Mouse (Mus musculus): Measurements from ENCODE around the gene Mpdz.

The Mpdz gene

GRCm38 (mm10) chr4:81442078-81442981 lies at the start of gene Mpdz:
Gene Mpdz, minus strand, starts transcription at chr4:81442815.
- DNase-seq (ENCODE audit: low spot score), result peak; percentile 62

GRCm38 (mm10) chr4:81490556-81490955 lies 47.9 kb upstream of the Mpdz start:
- no peak for DNase-seq (ENCODE audit: low spot score)

- no peak for DNase-seq (ENCODE audit: low spot score)
Observed at GRCm38 (mm10) chr4:81484603-81485002, 42.0 kb upstream of the Mpdz start.

- DNase-seq (ENCODE audit: low spot score), result no peak
Observed at GRCm38 (mm10) chr4:81483887-81484602, 41.4 kb upstream of the Mpdz start.

GRCm38 (mm10) chr4:81483159-81483558 lies 40.5 kb upstream of the Mpdz start:
- no peak for DNase-seq (ENCODE audit: low spot score)

GRCm38 (mm10) chr4:81466821-81467220 lies 24.2 kb upstream of the Mpdz start:
- DNase-seq (ENCODE audit: low spot score), result no peak

GRCm38 (mm10) chr4:81465172-81465571 lies 22.6 kb upstream of the Mpdz start:
- DNase-seq (ENCODE audit: low spot score), result no peak

GRCm38 (mm10) chr4:81462253-81462652 lies 19.6 kb upstream of the Mpdz start:
- DNase-seq (ENCODE audit: low spot score), result no peak

- DNase-seq (ENCODE audit: low spot score), result no peak
Observed at GRCm38 (mm10) chr4:81458921-81459320, 16.3 kb upstream of the Mpdz start.

- no peak for DNase-seq (ENCODE audit: low spot score)
Observed at GRCm38 (mm10) chr4:81453806-81454205, 11.2 kb upstream of the Mpdz start.

- no peak for DNase-seq (ENCODE audit: low spot score)
Observed at GRCm38 (mm10) chr4:81452183-81452582, 9.6 kb upstream of the Mpdz start.

GRCm38 (mm10) chr4:81449413-81449812 lies 6.8 kb upstream of the Mpdz start:
- no peak for DNase-seq (ENCODE audit: low spot score)

GRCm38 (mm10) chr4:81443566-81443965 lies 951 bp upstream of the Mpdz start:
- no peak for DNase-seq (ENCODE audit: low spot score)

- no peak for DNase-seq (ENCODE audit: low spot score)
Observed at GRCm38 (mm10) chr4:81433961-81434360, 8.7 kb downstream of the Mpdz start.

- DNase-seq (ENCODE audit: low spot score), result no peak
Observed at GRCm38 (mm10) chr4:81430826-81431225, 11.8 kb downstream of the Mpdz start.

- no peak for DNase-seq (ENCODE audit: low spot score)
Observed at GRCm38 (mm10) chr4:81430105-81430504, 12.5 kb downstream of the Mpdz start.

GRCm38 (mm10) chr4:81429670-81430069 lies 12.9 kb downstream of the Mpdz start:
- no peak for DNase-seq (ENCODE audit: low spot score)

GRCm38 (mm10) chr4:81423556-81423955 lies 19.1 kb downstream of the Mpdz start:
- DNase-seq (ENCODE audit: low spot score), result no peak

GRCm38 (mm10) chr4:81421621-81422020 lies 21.0 kb downstream of the Mpdz start:
- no peak for DNase-seq (ENCODE audit: low spot score)

GRCm38 (mm10) chr4:81415324-81416026 lies 27.1 kb downstream of the Mpdz start:
- DNase-seq (ENCODE audit: low spot score), result no peak

GRCm38 (mm10) chr4:81414684-81415323 lies 27.8 kb downstream of the Mpdz start:
- no peak for DNase-seq (ENCODE audit: low spot score)

GRCm38 (mm10) chr4:81396883-81397282 lies 45.7 kb downstream of the Mpdz start:
- DNase-seq (ENCODE audit: low spot score), result no peak

Data from urinary bladder, postnatal 25 days (tissue).